Mouse (Mus musculus) adipocyte (in vitro differentiated cells): ENCODE measurements around the gene Nt5m.
A peak's percentile ranks its signal among the peaks of the same experiment; 100 is the strongest.
"Not testable (repeated sequence)": the region's sequence is repeated elsewhere in the genome, so short reads cannot be mapped to it uniquely, and the experiment has no call there.

Experiments used
- DNase-seq: peaks from one replicate; pipeline ENCODE4 v3.0.0-alpha.2; 2016; ENCODE audit warnings: low spot score

The Nt5m gene

GRCm38 (mm10) chr11:59839008-59839458 lies at the start of gene Nt5m:
Gene Nt5m (plus strand): TSS chr11:59839447.
- peak; percentile 95 for DNase-seq

- DNase-seq, result no peak
Measured at GRCm38 (mm10) chr11:59793390-59793789, 45.9 kb upstream of the Nt5m start.

GRCm38 (mm10) chr11:59800412-59800811 lies 38.8 kb upstream of the Nt5m start:
- DNase-seq, result no peak

GRCm38 (mm10) chr11:59801881-59802280 lies 37.4 kb upstream of the Nt5m start:
- DNase-seq, result no peak

- DNase-seq, result no peak
Measured at GRCm38 (mm10) chr11:59803516-59803915, 35.7 kb upstream of the Nt5m start.

- DNase-seq, result no peak
Measured at GRCm38 (mm10) chr11:59804409-59805110, 34.7 kb upstream of the Nt5m start.

GRCm38 (mm10) chr11:59805256-59805655 lies 34.0 kb upstream of the Nt5m start:
- no peak for DNase-seq

GRCm38 (mm10) chr11:59805656-59806055 lies 33.6 kb upstream of the Nt5m start:
- DNase-seq, result no peak

GRCm38 (mm10) chr11:59808170-59808960 lies 30.9 kb upstream of the Nt5m start:
- DNase-seq, result peak; percentile 23

- peak; percentile 90 for DNase-seq
Measured at GRCm38 (mm10) chr11:59809071-59809669, 30.1 kb upstream of the Nt5m start.

- peak; percentile 91 for DNase-seq
Measured at GRCm38 (mm10) chr11:59809670-59810474, 29.4 kb upstream of the Nt5m start, which contains the start of gene Flcn. Gene Flcn (minus strand): TSS chr11:59810016.

- no peak for DNase-seq
Measured at GRCm38 (mm10) chr11:59810480-59811158, 28.6 kb upstream of the Nt5m start.

- peak; percentile 45 for DNase-seq
Measured at GRCm38 (mm10) chr11:59811211-59811610, 28.0 kb upstream of the Nt5m start.

- no peak for DNase-seq
Measured at GRCm38 (mm10) chr11:59813276-59813675, 26.0 kb upstream of the Nt5m start.

- DNase-seq, result no peak
Measured at GRCm38 (mm10) chr11:59814311-59814710, 24.9 kb upstream of the Nt5m start.

GRCm38 (mm10) chr11:59814936-59815335 lies 24.3 kb upstream of the Nt5m start:
- no peak for DNase-seq

GRCm38 (mm10) chr11:59815482-59816065 lies 23.7 kb upstream of the Nt5m start:
- no peak for DNase-seq

GRCm38 (mm10) chr11:59817916-59818315 lies 21.3 kb upstream of the Nt5m start:
- DNase-seq, result no peak

- no peak for DNase-seq
Measured at GRCm38 (mm10) chr11:59821625-59822024, 17.6 kb upstream of the Nt5m start.

- not testable (repeated sequence) for DNase-seq
Measured at GRCm38 (mm10) chr11:59837789-59838188, 1.5 kb upstream of the Nt5m start.

- DNase-seq, result no peak
Measured at GRCm38 (mm10) chr11:59838426-59838825, 821 bp upstream of the Nt5m start.
